Mouse (Mus musculus): ENCODE data around the gene Cd82. TPM values are rescaled to one million over a fixed set of nuclear protein-coding genes. Genes with fewer than 3 reads are reported as not detected.

The Cd82 gene
- polyA plus RNA-seq (2016; fragmentation: Nextera tagmentation; extraction: Ambion mirVana): 12.9 and 16.6 TPM in 2 replicates

- H3K27ac ChIP-seq: peak within 1 kb of the TSS; percentile 76
- peaks cover 37% of the 10 kb centered on the region for H3K4me1 ChIP-seq
- 2% methylated on average over 20 of the region's 20 CpGs for WGBS
- H3K9me3 ChIP-seq: no peaks in the 10 kb centered on the region
- peak within 1 kb of the TSS; percentile 70 for H3K4me3 ChIP-seq
- H3K36me3 ChIP-seq: no peaks in the 10 kb centered on the region
- DNase-seq (ENCODE audit: low spot score): peak; percentile 92
- peaks cover 38% of the 10 kb centered on the region for H3K27me3 ChIP-seq (ENCODE audit: insufficient read depth, poor library complexity, severe bottlenecking)
Measured at GRCm38 (mm10) chr2:93462760-93463159, at the start of gene Cd82. Gene Cd82, minus strand, starts transcription at chr2:93463140.

DNA sequence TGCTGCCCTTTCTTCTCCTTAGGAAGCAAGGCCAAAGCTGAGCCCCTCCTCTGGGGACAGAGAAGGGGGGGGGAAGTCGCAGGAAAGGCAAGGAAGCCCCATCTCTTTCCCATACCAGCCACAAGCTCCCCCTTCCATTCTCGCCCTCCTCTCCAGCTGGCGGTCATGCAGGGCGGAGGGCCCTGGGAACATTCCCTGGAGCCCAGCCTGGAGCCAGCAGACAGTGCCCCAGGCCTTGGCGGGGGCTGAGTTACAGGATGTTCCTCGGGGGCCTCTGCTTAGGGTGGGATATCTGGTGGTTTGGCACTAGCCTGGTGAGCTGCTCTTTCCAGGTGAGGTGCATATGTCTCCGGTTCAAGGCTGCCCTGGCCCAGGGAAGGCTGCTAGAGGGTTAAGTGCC lies 49.2 kb upstream of the Cd82 start:
- DNase-seq (ENCODE audit: low spot score): no peak
- H3K36me3 ChIP-seq: no peaks in the 10 kb centered on the region
- H3K4me3 ChIP-seq: no peak overlapping the region
- no peaks in the 10 kb centered on the region for H3K9me3 ChIP-seq
- no peak overlapping the region for H3K27ac ChIP-seq
- WGBS: 58% methylated on average over 7 of the region's 7 CpGs
- H3K4me1 ChIP-seq: 0 out of 2 replicates have a peak, but pooled peaks cover 8% of the 10 kb centered on the region
- peaks cover 16% of the 10 kb centered on the region; the same call in 1 of the 2 replicates for H3K27me3 ChIP-seq (ENCODE audit: insufficient read depth, poor library complexity, severe bottlenecking)

GRCm38 (mm10) chr2:93510839-93511238 lies 47.9 kb upstream of the Cd82 start:
- no peak for DNase-seq (ENCODE audit: low spot score)
- no peaks in the 10 kb centered on the region for H3K36me3 ChIP-seq
- H3K27ac ChIP-seq: no peak overlapping the region
- 94% methylated on average over 1 of the region's 1 CpGs for WGBS
- H3K4me3 ChIP-seq: no peak overlapping the region
- H3K27me3 ChIP-seq (ENCODE audit: insufficient read depth, poor library complexity, severe bottlenecking): peaks cover 16% of the 10 kb centered on the region; the same call in 1 of the 2 replicates
- no peaks in the 10 kb centered on the region for H3K9me3 ChIP-seq
- 0 out of 2 replicates have a peak, but pooled peaks cover 8% of the 10 kb centered on the region for H3K4me1 ChIP-seq

GRCm38 (mm10) chr2:93509777-93510750 lies 47.1 kb upstream of the Cd82 start:
- Histone ChIP-seq H3K27me3 (ENCODE audit: insufficient read depth, poor library complexity, severe bottlenecking) (peaks cover 16% of the 10 kb centered on the region; the same call in 1 of the 2 replicates), H3K27ac (no peak overlapping the region), H3K36me3 (no peaks in the 10 kb centered on the region), H3K4me3 (no peak overlapping the region), H3K4me1 (0 out of 2 replicates have a peak, but pooled peaks cover 8% of the 10 kb centered on the region), H3K9me3 (no peaks in the 10 kb centered on the region)
- 83% methylated on average over 12 of the region's 12 CpGs for WGBS
- DNase-seq (ENCODE audit: low spot score): no peak

DNA sequence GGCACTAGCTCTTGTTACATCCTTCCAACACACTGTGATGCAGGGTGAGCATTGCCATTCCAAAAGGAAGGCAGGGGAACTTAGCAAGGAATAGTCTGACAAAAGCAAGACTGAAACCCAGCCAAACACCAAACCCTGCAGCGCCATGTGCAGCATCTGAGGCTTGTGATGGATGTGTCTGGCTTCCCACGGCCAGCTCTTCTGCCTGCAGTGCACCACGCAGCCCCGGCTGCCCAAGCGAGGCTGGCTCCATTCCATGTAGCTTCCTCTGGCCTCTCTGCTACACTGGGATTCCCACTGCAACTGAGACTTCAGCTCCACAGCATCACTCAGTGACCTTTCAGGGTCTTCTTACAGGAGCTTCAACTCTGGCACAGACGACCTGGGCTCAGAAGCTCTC lies 42.2 kb upstream of the Cd82 start:
- WGBS: 81% methylated on average over 6 of the region's 6 CpGs
- H3K27me3 ChIP-seq (ENCODE audit: insufficient read depth, poor library complexity, severe bottlenecking): peaks cover 7% of the 10 kb centered on the region
- H3K27ac ChIP-seq: no peak overlapping the region
- DNase-seq (ENCODE audit: low spot score): no peak
- H3K9me3 ChIP-seq: no peaks in the 10 kb centered on the region
- H3K4me1 ChIP-seq: peaks cover 3% of the 10 kb centered on the region; the same call in 1 of the 2 replicates
- no peaks in the 10 kb centered on the region for H3K36me3 ChIP-seq
- H3K4me3 ChIP-seq: no peak overlapping the region

DNA sequence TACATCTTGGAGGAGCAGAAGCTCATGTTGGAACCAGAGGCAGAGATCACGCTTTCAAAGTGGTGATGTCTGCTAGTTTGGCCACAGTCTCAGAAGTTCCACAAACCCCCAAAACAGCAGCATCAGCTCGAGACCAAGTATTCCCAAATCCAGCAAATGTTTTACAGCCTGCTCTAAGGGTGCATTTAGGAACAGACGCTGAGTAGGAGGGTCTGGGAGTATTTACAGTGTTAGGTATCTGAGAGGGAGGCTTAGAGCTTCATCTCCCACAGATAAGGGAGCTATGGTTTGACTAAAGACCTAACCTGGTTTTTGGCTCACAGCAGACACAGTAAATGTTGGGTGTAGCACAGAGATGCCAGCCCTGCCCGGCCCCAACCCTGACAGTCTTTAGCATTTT lies 40.4 kb upstream of the Cd82 start:
- Histone ChIP-seq H3K9me3 (no peaks in the 10 kb centered on the region), H3K27me3 (ENCODE audit: insufficient read depth, poor library complexity, severe bottlenecking) (peaks cover 7% of the 10 kb centered on the region), H3K27ac (no peak overlapping the region), H3K4me1 (peaks cover 3% of the 10 kb centered on the region; the same call in 1 of the 2 replicates), H3K36me3 (no peaks in the 10 kb centered on the region), H3K4me3 (no peak overlapping the region)
- DNase-seq (ENCODE audit: low spot score): no peak
- WGBS: 59% methylated on average over 4 of the region's 4 CpGs

DNA sequence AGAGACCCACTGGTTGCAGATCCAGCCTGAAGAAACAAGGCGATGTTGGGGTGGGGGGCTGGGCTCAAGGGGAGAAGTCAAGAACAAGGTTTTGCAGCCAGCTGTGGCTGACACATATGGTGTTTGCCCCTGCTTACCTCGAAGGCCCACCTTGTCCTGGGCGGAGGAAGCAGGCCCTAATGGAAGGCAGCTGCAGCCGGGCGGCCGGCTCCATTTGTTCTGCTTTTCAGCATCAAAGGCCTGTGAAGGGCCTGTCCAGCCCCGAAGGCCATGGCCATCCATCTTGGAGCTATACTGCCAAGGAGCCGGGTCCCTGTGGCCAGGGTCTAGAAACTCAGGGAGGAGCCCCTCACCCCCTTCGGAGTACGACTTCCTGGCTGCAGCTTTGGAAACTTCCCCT lies 38.4 kb upstream of the Cd82 start:
- WGBS: 65% methylated on average over 10 of the region's 10 CpGs
- no peak overlapping the region for H3K27ac ChIP-seq
- peaks cover 3% of the 10 kb centered on the region; the same call in 1 of the 2 replicates for H3K4me1 ChIP-seq
- H3K9me3 ChIP-seq: no peaks in the 10 kb centered on the region
- H3K36me3 ChIP-seq: no peaks in the 10 kb centered on the region
- peaks cover 7% of the 10 kb centered on the region for H3K27me3 ChIP-seq (ENCODE audit: insufficient read depth, poor library complexity, severe bottlenecking)
- H3K4me3 ChIP-seq: no peak overlapping the region
- no peak for DNase-seq (ENCODE audit: low spot score)

DNA sequence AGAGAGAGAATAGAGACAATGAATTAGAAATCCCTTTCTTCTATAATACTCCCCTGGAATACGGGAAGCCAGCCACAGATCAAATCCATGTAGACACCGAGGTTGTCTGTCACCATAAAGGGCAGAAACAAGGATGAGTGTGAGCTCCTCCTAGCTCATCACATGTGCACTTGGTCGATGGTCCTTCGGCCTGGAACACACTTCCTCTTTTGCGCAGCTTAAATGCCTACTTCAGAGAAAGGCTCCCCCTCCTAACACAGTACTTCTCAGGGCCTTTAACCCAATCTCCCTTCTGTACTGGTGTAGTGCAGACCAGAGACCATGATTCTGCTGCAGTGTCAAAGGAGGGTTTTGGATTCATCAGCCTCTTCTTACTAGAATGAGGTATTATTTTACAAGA lies 34.3 kb upstream of the Cd82 start:
- no peaks in the 10 kb centered on the region for H3K36me3 ChIP-seq
- peaks cover 13% of the 10 kb centered on the region; the same call in 1 of the 2 replicates for H3K27me3 ChIP-seq (ENCODE audit: insufficient read depth, poor library complexity, severe bottlenecking)
- H3K27ac ChIP-seq: no peak overlapping the region
- H3K4me3 ChIP-seq: no peak overlapping the region
- WGBS: 92% methylated on average over 5 of the region's 5 CpGs
- H3K4me1 ChIP-seq: no peaks in the 10 kb centered on the region
- H3K9me3 ChIP-seq: no peaks in the 10 kb centered on the region
- DNase-seq (ENCODE audit: low spot score): no peak

DNA sequence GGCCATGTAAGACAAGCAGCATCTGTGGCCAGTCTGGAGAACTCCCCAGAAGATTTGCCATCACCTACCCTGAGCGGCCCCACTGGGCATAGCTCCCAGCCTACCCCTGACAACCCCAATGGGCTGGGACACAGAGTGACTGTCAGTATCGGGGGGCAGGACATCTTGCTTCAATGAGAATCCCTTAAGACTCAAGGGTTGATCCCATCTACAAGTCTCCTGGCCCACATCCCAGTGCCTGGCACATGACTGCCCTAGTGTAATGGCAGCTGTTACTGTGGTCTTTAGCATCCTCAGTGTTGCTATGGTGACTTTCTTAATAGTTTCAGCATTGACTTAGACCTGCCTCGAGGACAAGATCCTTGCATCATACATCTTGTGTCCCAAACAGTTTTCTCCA lies 32.2 kb upstream of the Cd82 start:
- WGBS: 83% methylated on average over 3 of the region's 3 CpGs

DNA sequence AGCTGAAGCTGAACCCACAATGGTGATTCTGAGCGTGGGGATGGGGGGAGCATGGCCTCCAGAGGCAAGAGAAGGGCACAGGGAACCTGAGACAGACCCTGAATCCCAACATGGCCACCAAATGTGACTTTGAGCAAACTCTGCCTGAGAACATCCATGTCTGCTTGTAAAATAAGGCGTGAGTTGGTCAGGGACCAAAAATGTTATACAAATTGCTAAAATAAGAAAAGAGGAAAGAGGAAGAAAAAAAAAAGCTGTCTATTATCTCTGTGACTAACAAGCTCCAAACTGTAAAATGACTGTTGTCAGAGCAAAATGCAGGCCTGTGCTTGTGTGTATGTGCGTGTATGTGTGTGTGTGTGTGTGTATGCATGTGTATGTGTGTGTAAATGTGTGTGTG lies 30.6 kb upstream of the Cd82 start:
- Histone ChIP-seq H3K4me3 (no peak overlapping the region), H3K36me3 (no peaks in the 10 kb centered on the region), H3K27ac (no peak overlapping the region), H3K4me1 (peaks cover 8% of the 10 kb centered on the region), H3K9me3 (no peaks in the 10 kb centered on the region), H3K27me3 (ENCODE audit: insufficient read depth, poor library complexity, severe bottlenecking) (peaks cover 43% of the 10 kb centered on the region)
- no peak for DNase-seq (ENCODE audit: low spot score)
- 65% methylated on average over 3 of the region's 3 CpGs for WGBS

More for the DNA sequence above, 32.2 kb upstream of the Cd82 start:
- Histone ChIP-seq H3K4me1 (no peaks in the 10 kb centered on the region), H3K27ac (no peak overlapping the region), H3K27me3 (ENCODE audit: insufficient read depth, poor library complexity, severe bottlenecking) (peaks cover 27% of the 10 kb centered on the region), H3K9me3 (no peaks in the 10 kb centered on the region), H3K4me3 (no peak overlapping the region), H3K36me3 (no peaks in the 10 kb centered on the region)
- DNase-seq (ENCODE audit: low spot score): no peak

DNA sequence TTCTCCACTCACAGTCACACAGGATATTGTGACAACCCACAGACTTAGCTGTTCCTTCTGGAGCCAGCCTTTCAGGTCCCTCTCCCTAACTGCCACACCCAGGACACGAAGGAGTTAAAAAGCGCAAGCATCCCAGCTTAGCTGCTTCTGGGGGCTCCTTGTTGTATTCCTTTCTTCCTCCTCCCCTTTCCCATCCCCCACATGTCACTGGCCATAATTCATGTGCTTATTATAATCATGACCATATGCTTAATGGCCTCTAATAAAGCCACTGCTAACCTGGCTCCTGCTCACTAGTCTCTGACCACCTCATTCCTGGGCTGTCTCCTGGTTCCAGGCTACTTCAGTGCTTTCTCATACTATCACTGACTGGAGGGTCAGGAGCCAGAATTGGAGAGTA lies 27.6 kb upstream of the Cd82 start:
- no peak overlapping the region for H3K27ac ChIP-seq
- H3K4me3 ChIP-seq: no peak overlapping the region
- H3K4me1 ChIP-seq: peaks cover 12% of the 10 kb centered on the region
- H3K9me3 ChIP-seq: no peaks in the 10 kb centered on the region
- H3K36me3 ChIP-seq: no peaks in the 10 kb centered on the region
- H3K27me3 ChIP-seq (ENCODE audit: insufficient read depth, poor library complexity, severe bottlenecking): peaks cover 61% of the 10 kb centered on the region
- WGBS: 83% methylated on average over 2 of the region's 2 CpGs
- DNase-seq (ENCODE audit: low spot score): no peak

DNA sequence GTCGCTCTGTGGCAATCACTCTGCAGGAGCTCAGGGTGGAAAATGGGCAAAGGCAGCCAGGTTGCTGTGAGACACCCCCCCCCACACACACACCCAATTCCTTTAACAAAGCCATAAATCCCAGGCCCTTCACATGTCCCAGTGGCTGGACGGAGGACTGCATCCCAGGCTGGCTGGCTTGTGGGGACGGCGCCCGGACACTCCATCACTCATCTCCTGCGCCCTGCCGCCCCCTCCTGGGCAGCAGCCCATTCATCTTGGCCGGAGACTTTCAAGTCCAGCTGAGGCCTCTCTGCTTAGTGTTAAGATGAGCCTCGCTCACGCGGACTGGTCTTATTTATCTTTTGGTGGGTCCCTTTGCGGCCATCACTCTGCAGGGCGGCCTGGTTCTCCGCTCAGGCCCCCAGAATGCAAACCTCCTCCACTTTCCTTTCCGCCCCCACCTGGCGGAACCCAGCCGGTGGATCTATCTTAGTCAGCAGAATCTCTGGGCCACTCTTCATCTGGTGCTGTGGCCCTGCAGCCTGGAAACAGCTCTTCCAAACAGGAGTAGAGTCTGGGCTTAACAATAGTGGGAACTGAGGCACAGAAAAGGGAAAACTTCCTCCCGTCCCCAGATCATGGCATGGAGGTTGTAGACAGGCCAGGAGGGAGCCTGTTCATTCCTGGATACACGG lies 26.1 kb upstream of the Cd82 start:
- Histone ChIP-seq H3K9me3 (no peaks in the 10 kb centered on the region), H3K36me3 (no peaks in the 10 kb centered on the region), H3K4me3 (no peak overlapping the region), H3K27ac (no peak overlapping the region), H3K27me3 (ENCODE audit: insufficient read depth, poor library complexity, severe bottlenecking) (peaks cover 62% of the 10 kb centered on the region), H3K4me1 (peaks cover 14% of the 10 kb centered on the region)
- no peak for DNase-seq (ENCODE audit: low spot score)
- 21% methylated on average over 19 of the region's 19 CpGs for WGBS

DNA sequence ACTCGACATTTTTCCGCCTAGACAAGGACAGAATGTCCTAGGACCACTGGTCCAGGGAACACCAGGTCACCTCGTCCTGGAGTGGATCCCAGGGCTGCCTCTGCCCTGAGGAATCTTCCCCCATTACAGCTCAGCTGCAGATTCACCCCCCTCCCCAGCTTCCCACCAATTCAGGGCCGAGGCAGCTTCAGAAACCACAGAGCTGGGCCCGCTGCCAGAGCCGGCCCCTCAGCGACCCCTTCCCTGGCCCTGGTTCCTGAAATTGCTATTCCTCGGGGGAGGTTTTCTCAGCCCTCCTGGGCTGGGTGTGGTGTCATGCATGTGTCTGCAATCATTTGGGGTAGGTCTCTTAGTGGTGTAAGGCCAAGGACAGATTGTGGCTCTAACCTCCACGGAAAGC lies 22.5 kb upstream of the Cd82 start:
- H3K27ac ChIP-seq: no peak overlapping the region
- no peak overlapping the region for H3K4me3 ChIP-seq
- no peaks in the 10 kb centered on the region for H3K9me3 ChIP-seq
- DNase-seq (ENCODE audit: low spot score): no peak
- WGBS: 56% methylated on average over 9 of the region's 9 CpGs
- peaks cover 21% of the 10 kb centered on the region for H3K4me1 ChIP-seq
- no peaks in the 10 kb centered on the region for H3K36me3 ChIP-seq
- H3K27me3 ChIP-seq (ENCODE audit: insufficient read depth, poor library complexity, severe bottlenecking): peaks cover 41% of the 10 kb centered on the region

Measured in heart, embryonic 10.5 days (tissue).